Mouse (Mus musculus) cerebral cortex, adult 2 months (tissue): ENCODE results near the gene Uqcrc2.

Source experiments
- WGBS: fragments of 180-500 bp; shearing (Covaris S2); methylation state at CpG from one replicate; pipeline ENCODE4 v1.1.7; 2018; 5-methylcytosine and 5-hydroxymethylcytosine counted together

Uqcrc2 gene

DNA sequence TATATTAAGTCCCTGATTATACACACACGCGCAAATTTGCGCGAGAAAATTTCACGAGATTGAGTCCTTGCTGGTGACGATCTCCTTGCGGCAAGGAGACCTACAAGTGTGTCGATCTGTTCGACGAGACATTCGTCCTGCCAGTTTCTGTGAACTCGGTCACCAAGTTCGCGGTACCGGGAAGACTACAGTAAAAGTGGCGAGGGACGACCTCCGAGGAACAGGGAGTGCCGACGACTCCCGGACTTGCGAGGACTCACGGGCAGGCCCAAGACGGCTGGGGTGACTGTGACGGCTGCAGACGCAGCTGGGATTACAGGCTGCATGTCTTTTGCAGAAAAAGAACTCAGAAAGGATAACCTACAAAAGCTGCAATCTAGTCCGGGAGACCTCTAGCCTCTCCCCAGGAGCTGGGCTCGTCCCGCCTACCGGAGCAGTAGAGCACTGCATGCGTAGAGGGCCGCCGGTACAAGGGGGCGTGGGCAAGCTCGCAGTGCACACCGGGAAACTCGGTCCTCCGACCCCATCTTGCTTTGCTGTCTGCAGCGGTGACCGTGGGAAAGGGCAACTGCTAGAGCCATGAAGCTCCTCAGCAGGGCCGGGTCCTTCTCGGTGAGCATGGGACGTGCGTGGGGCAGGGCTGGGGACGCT is at the start of gene Uqcrc2:
Gene Uqcrc2, plus strand, starts transcription at position 466 of the 651 bp plus-strand sequence.
- WGBS, result under 1% methylated on average over 45 of the region's 45 CpGs

DNA sequence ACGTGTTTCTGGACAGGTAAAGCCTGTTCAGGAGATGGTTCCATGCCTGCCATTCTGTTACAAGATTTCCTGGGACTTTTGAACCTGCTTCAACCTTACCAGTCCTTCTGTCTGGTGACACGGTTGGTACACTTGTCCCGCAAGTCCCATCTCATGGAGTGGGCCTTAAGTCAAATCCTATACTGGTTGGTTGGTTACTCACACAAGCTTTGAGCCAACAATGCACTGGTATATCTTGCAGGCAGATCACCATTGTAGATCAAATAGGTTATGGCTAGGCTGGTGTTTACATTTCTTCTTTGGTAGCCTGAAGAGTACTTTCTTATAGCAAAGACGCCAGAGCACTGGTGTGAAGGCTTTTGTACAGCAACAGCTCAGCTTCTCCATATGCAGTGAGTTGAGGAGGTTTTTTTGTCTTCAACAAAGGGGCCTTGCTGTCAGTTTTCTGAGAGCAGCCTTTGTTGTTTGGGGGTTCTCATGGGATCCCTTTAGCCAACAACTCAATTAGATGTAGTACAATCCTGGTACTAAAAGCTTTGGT is 37.7 kb upstream of the Uqcrc2 start:
- WGBS, result 85% methylated on average over 4 of the region's 4 CpGs

- 6% methylated on average over 41 of the region's 41 CpGs for WGBS
These were observed 37.2 kb upstream of the Uqcrc2 start for GRCm38 (mm10) chr7:120597744-120598243.

GRCm38 (mm10) chr7:120598355-120598754 is 36.6 kb upstream of the Uqcrc2 start:
- 73% methylated on average over 7 of the region's 7 CpGs for WGBS

DNA sequence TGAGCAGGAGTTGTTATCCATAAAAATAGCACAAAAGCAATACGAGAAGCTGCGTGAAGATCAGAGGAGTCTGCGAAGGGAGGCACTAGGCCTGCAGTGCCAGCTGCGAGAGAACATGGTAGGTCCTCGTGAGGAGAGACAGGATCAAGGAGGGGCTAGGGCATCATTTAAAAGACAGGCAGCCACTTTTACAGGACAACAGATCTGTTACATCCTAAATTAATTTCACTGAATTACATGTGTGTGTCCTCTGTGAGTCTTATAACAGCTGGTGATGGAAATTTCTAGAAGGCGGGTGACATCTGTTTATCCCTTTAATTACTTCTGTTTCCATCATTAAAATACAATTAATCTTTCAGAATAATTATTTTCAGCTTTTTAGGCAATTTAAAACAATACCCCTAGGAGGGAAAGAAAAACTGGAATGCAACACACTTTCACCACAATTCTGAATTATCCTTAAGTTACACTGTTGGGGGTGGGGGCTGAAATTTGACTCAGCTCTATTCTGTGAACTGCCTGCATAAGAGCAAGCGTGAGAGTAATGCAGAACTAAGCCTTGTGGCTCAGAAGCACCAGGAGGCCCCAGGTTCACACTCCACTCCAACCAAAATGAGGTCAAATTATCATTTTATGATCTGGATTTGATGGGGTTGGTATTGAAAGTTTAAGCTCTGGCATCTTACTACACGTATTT is 14.8 kb upstream of the Uqcrc2 start:
- 66% methylated on average over 8 of the region's 8 CpGs for WGBS

- WGBS, result 75% methylated on average over 9 of the region's 9 CpGs
These were observed 14.1 kb upstream of the Uqcrc2 start for GRCm38 (mm10) chr7:120620841-120621240.

GRCm38 (mm10) chr7:120632518-120632917 is 2.5 kb upstream of the Uqcrc2 start:
- 29% methylated on average over 1 of the region's 1 CpGs for WGBS

GRCm38 (mm10) chr7:120634301-120634700 is 675 bp upstream of the Uqcrc2 start:
- WGBS, result 3% methylated on average over 9 of the region's 9 CpGs

GRCm38 (mm10) chr7:120635362-120635781 is 396 bp downstream of the Uqcrc2 start:
- 0% methylated on average over 32 of the region's 32 CpGs for WGBS

DNA sequence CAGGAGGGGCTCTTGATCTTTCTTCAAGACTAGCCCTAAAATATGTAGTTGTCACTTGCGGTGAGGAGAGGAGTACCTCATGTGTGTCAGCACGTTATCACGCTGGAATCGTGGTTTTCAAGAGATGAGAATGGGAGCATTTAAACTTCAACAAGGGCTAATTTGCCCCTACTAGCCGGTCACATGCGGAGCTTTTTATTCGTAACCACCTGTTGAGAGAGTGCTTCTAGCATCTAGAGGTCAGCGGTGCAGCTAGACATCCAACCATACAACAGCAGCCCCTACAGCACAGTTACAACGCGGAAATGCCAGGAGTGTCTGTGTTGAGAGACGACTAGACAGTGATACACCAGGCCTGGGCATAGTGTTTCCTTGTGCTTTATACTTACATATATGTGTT is 845 bp downstream of the Uqcrc2 start:
- WGBS, result under 1% methylated on average over 11 of the region's 11 CpGs

DNA sequence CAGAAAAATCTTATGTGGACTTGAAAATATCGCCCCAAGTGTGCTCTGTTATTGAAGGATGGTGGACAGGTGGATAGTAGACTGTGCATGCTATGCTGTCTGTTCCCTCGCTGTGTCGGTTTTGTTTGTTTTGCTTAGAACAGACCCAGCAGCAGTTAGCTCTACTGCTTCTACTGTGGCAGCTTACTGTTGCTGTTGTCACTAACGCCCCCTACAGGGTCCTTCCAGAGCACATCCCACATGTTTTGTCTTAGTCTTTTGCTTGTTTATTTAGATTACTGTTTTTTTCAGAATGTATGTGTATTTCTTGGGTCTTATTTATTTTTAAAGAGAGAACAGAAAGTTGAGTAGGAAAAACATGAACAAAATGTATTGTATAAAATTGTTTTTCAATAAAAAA is 8.2 kb downstream of the Uqcrc2 start:
- 58% methylated on average over 4 of the region's 4 CpGs for WGBS

- WGBS, result 32% methylated on average over 2 of the region's 2 CpGs
These were observed 12.9 kb downstream of the Uqcrc2 start for GRCm38 (mm10) chr7:120647849-120648248.

DNA sequence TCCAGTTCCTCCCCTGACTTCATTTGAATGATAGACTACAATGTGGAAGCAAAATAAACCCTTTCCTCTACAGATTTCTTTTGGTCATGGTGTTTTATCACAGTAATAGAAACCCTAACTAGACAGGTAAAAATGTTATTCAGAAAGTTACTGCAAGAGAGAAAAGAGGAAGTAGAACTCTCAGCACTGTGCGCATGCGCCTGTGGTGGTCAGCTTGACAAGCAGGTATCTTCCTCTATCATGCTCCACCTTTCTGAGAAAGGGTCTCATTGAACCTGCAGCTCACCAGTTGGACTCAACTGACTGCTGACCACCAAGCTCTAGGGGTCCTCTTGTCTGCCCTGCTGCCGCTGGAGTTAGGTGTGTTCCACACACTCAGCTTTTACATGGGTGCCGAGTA is 27.1 kb downstream of the Uqcrc2 start:
- 95% methylated on average over 4 of the region's 4 CpGs for WGBS

DNA sequence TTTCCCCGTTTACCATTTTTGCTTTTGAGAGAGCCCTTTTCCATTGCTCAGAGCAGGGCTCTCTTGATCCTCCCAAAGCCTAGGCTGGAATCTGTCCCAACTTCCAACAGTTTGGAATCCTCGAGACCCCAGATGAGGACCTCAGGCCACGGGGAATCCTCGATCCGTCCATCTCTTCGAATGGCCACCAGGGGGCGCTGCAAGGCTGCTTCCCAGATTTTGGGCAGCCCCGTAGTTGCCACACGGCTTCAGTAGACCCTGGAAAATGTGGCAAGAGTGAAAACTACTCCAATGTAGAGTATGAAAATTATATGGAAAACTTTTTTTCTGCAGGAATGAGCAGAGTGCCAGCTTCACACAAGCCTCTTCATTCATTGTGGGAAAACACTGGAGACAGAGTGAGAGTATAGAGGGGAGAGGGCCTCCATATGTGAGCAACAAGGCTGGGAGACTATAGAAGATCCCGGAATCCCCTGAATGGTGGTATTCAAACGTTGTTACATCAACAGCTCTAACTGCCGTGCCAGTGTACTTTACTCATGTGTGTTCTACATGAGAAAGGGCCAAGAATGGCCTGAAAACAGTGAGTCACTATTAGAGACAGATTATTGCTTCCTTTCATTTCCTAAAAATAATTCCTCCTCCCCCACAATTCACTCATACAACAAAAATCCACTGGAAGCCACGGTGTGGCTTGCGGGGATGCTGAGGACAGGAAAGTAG is 35.3 kb downstream of the Uqcrc2 start, which contains the start of gene Pdzd9:
Gene Pdzd9, minus strand, starts transcription at position 191 of the 723 bp plus-strand sequence.
- 11% methylated on average over 14 of the region's 14 CpGs for WGBS

- WGBS, result 68% methylated on average over 2 of the region's 2 CpGs
These were observed 36.3 kb downstream of the Uqcrc2 start for GRCm38 (mm10) chr7:120671271-120671670.

DNA sequence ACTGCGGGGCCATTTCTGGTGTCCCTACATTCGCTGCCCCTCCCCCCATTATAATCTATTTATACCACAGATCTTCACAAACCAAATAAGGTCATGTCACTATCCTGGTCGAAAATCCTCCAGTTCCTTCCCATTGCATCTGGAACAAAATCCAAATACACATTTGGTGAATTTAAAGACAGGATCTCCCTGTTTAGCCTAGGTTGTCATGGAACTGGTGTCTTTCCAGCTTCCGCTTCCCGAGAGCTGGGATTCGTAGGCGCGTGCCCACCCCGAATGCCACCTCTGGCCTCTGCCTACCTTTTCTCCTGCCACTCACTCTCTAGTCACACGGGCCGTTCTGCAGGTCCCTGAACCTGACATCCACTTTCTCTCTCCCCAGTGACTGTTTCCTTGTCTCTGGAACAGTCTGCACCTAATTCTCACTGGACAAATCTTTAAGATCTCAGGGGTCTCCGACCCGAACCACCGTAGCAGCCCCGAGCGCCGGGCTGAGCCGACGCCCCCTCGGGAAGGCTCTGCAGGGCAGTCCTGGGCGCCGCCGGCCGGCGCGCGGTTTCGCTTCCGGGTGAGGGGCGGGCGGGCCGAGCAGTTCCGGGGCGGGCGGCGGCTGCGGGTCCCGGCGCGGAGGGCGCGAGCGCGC is 42.1 kb downstream of the Uqcrc2 start, which contains the start of gene Mosmo:
Gene Mosmo, plus strand, starts transcription at position 618 of the 643 bp plus-strand sequence.
- WGBS, result under 1% methylated on average over 44 of the region's 44 CpGs

DNA sequence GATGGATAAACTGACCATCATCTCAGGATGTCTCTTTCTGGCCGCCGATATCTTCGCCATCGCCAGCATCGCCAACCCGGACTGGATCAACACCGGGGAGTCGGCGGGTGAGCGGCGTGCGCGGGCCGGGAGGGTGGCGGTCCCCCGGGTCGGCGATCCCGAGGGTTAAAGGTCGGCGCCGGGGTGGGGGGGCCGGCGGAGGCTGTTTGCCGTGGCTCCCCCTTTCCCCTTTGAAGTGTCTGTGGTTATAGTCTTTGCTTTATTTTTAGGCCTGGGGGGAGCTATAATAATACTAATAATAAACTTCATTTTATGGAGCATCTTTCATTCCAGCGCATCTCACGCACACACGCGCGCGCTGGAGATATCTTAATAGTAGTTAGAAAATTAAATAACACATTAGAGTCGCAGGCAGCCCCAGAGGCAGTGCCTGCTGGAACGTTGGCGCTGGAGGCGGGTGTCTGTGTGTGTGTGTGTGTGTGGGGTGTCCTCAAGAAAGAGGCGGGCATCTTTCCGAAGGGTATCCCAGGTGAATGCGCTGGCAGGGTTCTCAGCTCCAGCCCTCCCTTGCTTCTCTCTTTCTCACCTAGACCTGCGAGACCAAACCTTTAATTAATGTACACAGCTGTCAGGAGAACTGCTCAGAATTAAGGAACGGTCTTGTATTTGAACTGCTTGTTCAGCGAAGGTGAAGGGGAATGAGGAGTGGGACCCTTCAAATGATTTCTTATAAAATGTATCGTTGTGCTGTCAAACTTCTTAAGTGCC is 43.0 kb downstream of the Uqcrc2 start:
- WGBS, result 1% methylated on average over 42 of the region's 42 CpGs

DNA sequence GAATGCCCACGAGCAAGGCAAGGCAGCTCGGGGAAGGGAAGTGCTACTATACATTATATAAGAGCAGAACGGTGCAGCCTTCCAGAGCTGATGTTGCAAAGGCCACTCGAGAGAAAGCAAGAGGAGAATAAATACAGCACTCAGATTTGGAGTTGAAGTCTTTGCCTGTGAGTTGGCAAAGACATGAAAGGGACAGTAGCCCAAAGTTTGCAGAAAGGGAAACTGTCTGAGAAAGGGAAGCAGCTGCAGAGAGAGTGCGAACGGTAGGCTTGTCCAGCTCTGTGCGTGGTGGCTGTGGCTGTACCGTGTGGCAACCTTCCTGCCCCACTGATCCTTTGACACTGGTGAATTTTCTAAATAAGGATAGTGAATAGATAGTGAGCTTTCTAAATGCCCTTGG is 44.0 kb downstream of the Uqcrc2 start:
- WGBS, result 10% methylated on average over 8 of the region's 8 CpGs

DNA sequence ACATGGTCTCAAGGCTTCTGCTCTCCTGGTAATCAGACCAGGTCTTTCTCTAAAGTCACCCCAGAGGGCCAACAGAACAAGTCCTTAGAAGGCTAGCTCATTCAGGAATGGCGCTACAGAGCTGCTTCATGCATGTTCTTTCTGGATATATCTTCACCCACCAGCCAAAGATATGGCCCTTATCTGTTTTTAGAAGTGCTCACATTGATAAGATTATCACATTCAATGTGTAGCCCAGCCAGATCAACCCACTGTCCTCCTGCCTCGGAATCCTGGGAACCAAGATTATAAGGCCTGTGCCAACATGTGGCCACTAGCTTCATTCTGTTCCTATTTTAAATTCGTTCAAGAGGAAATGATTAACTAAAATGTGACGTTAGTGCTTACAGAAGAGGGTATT is 47.0 kb downstream of the Uqcrc2 start:
- WGBS, result 40% methylated on average over 4 of the region's 4 CpGs

DNA sequence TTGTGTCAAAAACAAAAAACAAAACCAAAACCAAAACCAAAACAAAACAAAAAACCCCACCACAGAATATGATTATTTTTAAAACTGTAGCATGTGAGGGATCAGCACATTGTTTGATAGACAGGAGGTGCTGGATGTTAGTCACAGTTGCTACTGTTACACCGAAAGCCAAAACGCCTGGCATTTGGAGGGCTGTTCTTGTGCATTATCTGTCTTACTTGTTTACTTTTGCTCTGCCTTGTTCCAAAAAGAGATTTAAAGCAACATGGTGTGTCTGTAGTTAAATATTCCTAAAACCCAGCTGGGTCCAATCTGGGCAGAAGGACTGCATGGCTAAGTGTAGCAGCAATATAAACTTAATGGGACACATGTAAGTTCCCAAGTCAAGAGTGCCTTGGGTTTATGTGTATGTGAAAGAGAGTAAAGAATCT is 49.8 kb downstream of the Uqcrc2 start:
- 56% methylated on average over 2 of the region's 2 CpGs for WGBS

GRCm38 (mm10) chr7:120685227-120685626 is 50.3 kb downstream of the Uqcrc2 start:
- 44% methylated on average over 6 of the region's 6 CpGs for WGBS
